12 mouse cellular contexts compared by ENCODE assay signal in genomic region chr7:99415045-99415444, GRCm38 (mm10). TPM values are rescaled to one million over a fixed set of nuclear protein-coding genes. Genes with fewer than 3 reads are reported as not detected.
DNase-seq lines count a peak whose midpoint lies in the region; ATAC-seq lines count a peak whose summit lies in the region.
"Had no signal": no experiment of that assay in that cellular context is flagged by ENCODE, and none has a peak within 500 bp of the region (broad histone marks: within the 10 kb centered on the region; RNA-seq: fewer than 3 reads in every experiment).

No protein-coding gene starts in this region.

- no peaks in the 10 kb centered on the region for H3K27me3 ChIP-seq in heart, embryonic 15.5 days
- no peaks in the 10 kb centered on the region for H3K27me3 ChIP-seq in heart, embryonic 11.5 days (ENCODE audit: control insufficient read depth, insufficient read depth, low read length)
- H3K27me3 ChIP-seq: embryonic facial prominence, embryonic 13.5 days; forebrain, embryonic 15.5 days; limb, embryonic 13.5 days had no signal

- peak; percentile 71 for DNase-seq in adrenal gland, postnatal 10 days
- no peak for DNase-seq in adrenal gland, adult 18-20 months (ENCODE audit: low spot score in 2 of 2)
- DNase-seq in gastrocnemius, postnatal 14 days: peak; percentile 49
- DNase-seq in lung, postnatal 14 days: peak; percentile 48
- no peak for DNase-seq in embryo, embryonic 10.5 days (ENCODE audit: low spot score)
- DNase-seq in layer of hippocampus, adult 8-10 months (ENCODE audit: low spot score in 2 of 2): no peak
- DNase-seq: layer of hippocampus, adult 9-11 months had no signal

- intact Hi-C loops in gastrocnemius, postnatal 14 days (cut with DNase I; ENCODE audit: low total_unique reads): no loop called here

- no peak overlapping the region for H3K9ac ChIP-seq in heart, embryonic 15.5 days
- H3K9ac ChIP-seq in heart, embryonic 11.5 days (ENCODE audit: low read depth, low read length): no peak overlapping the region
- H3K9ac ChIP-seq: embryonic facial prominence, embryonic 13.5 days; forebrain, embryonic 15.5 days; limb, embryonic 13.5 days had no signal

- no peaks in the 10 kb centered on the region for H3K9me3 ChIP-seq in heart, embryonic 15.5 days (replicated peaks)
- no peaks in the 10 kb centered on the region for H3K9me3 ChIP-seq in heart, embryonic 11.5 days (replicated peaks; ENCODE audit: control insufficient read depth, low read length)
- H3K9me3 ChIP-seq: embryonic facial prominence, embryonic 13.5 days; forebrain, embryonic 15.5 days; limb, embryonic 13.5 days had no signal

- H3K27ac ChIP-seq in heart, embryonic 15.5 days: no peak overlapping the region
- no peak overlapping the region for H3K27ac ChIP-seq in heart, embryonic 11.5 days (ENCODE audit: low read depth, low read length)
- H3K27ac ChIP-seq: embryonic facial prominence, embryonic 13.5 days; forebrain, embryonic 15.5 days; limb, embryonic 13.5 days had no signal

- H3K4me1 ChIP-seq in heart, embryonic 15.5 days (replicated peaks): peaks cover 26% of the 10 kb centered on the region
- H3K4me1 ChIP-seq in heart, embryonic 11.5 days (ENCODE audit: control insufficient read depth, insufficient read depth, low read length): peaks cover 11% of the 10 kb centered on the region
- H3K4me1 ChIP-seq: forebrain, embryonic 15.5 days had no signal

- WGBS in heart, embryonic 15.5 days: 65% methylated on average over 4 of the region's 4 CpGs
- 83% methylated on average over 4 of the region's 4 CpGs for WGBS in heart, embryonic 11.5 days (ENCODE audit: insufficient replicate concordance)

- no peaks in the 10 kb centered on the region for H3K36me3 ChIP-seq in heart, embryonic 15.5 days
- H3K36me3 ChIP-seq in heart, embryonic 11.5 days (ENCODE audit: control insufficient read depth, insufficient read depth, low read length): no peaks in the 10 kb centered on the region
- H3K36me3 ChIP-seq: forebrain, embryonic 15.5 days; limb, embryonic 13.5 days had no signal

- no peak overlapping the region for H3K4me3 ChIP-seq in heart, embryonic 15.5 days
- no peak overlapping the region for H3K4me3 ChIP-seq in heart, embryonic 11.5 days (ENCODE audit: low read depth, low read length)
- H3K4me3 ChIP-seq: embryonic facial prominence, embryonic 13.5 days; forebrain, embryonic 15.5 days; limb, embryonic 13.5 days had no signal

- ATAC-seq in heart, embryonic 15.5 days (replicated peaks; ENCODE audit: insufficient number of reproducible peaks, insufficient read depth, low FRiP score, low read depth): peak; percentile 74; the same call in 1 of the 2 replicates
- ATAC-seq in heart, embryonic 11.5 days (replicated peaks; ENCODE audit: insufficient number of reproducible peaks, low FRiP score, low TSS enrichment): no peak
- ATAC-seq: forebrain, embryonic 15.5 days had no signal

- H3K4me2 ChIP-seq in heart, embryonic 15.5 days: no peak overlapping the region
- no peak overlapping the region for H3K4me2 ChIP-seq in heart, embryonic 11.5 days
- H3K4me2 ChIP-seq: embryonic facial prominence, embryonic 13.5 days; forebrain, embryonic 15.5 days; limb, embryonic 13.5 days had no signal

RNA-seq across cellular contexts. Expression of gene Gdpd5, which starts 33.8 kb away (rescaled TPM):
- total RNA-seq in adrenal gland, postnatal 10 days (2021): 10 to 100 TPM; 11.5 to 16.6 TPM
- 1 to 10 TPM; 5.4 to 7.5 TPM for total RNA-seq in adrenal gland, adult 18-20 months (2021)
- polyA plus RNA-seq in heart, embryonic 15.5 days (2015; fragmentation: Nextera tagmentation; extraction: Ambion mirVana): 20.8 and 26.1 TPM in 2 replicates
- polyA plus RNA-seq in heart, embryonic 11.5 days (2014; fragmentation: Nextera tagmentation; extraction: Ambion mirVana): 20.0 and 20.8 TPM in 2 replicates
- 1 to 10 TPM; 7.4 to 8.5 TPM for total RNA-seq in gastrocnemius, postnatal 14 days (2021)
- total RNA-seq in layer of hippocampus, adult 8-10 months (2022): 10 to 100 TPM; 17.4 to 32.6 (median 21.4) TPM

RNA-seq across cellular contexts. Expression of gene Klhl35, which starts 50.8 kb away (rescaled TPM):
- 1 to 10 TPM in 1 of 2 experiments, under 1 TPM in 1; 0.99 to 1.2 TPM for total RNA-seq in adrenal gland, postnatal 10 days (2021)
- total RNA-seq in adrenal gland, adult 18-20 months (2021): under 1 TPM; 0.19 to 0.46 TPM
- 0.63 and 0.73 TPM in 2 replicates for polyA plus RNA-seq in heart, embryonic 15.5 days (2015; fragmentation: Nextera tagmentation; extraction: Ambion mirVana)
- 0.77 and 1.0 TPM in 2 replicates for polyA plus RNA-seq in heart, embryonic 11.5 days (2014; fragmentation: Nextera tagmentation; extraction: Ambion mirVana)
- total RNA-seq in gastrocnemius, postnatal 14 days (2021): under 1 TPM in 1 of 2 experiments, not detected in 1; 0.38 TPM
- 1 to 10 TPM; 1.2 to 4.2 (median 2.5) TPM for total RNA-seq in layer of hippocampus, adult 8-10 months (2022)

Comparison
In these comparisons a context has a peak if more than half of its experiments do, and no peak if none do; other contexts are left out.
1. DNase-seq: peak in adrenal gland, postnatal 10 days (single experiment), gastrocnemius, postnatal 14 days (single experiment) and lung, postnatal 14 days (single experiment); none in adrenal gland, adult 18-20 months (0 of 2), embryo, embryonic 10.5 days (single experiment) and layer of hippocampus, adult 8-10 months (0 of 2).